Mouse (Mus musculus): Measurements from ENCODE around the gene Rnf146. TPM values are rescaled to one million over a fixed set of nuclear protein-coding genes. Genes with fewer than 3 reads are reported as not detected.

Gene Rnf146
- polyA plus RNA-seq (2015; fragmentation: Nextera tagmentation; extraction: Ambion mirVana) = 32.8 and 34.9 TPM in 2 replicates

DNA sequence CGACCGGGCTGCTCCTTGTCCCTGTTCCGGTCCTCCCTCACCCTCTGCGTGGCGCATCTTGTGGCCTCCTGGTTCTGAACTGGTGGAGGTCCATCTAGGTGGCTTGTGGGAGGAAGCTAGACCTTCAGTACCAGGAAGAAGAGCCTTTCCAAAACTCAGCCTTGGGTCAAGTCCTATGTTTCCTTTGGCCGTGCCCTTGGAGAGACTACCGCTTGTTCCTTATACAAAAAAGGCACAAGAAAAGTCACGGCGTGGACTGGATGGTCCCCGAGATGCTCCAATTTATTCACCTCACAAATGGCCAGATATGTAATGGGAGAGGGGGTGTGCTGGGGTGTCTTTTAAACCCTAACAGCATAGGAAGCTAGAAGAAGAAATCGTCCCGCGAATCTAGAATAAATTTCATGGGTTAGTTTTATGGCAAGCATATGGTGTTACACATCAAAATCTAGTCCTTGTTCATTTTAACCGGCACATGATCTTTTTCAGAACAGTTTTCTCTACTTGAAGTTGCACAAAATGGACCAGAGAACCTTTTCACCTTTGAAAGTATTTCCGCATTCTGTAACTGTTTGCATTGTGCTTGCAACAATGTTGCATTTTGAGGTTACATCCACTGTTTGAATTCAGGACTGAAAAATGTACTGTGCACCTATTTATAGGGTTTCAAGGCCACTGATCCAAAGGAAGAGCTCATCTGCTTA lies at the start of gene Rnf146:
Rnf146 (minus strand) TSS at position 246 of the 704 bp plus-strand sequence.

DNA sequence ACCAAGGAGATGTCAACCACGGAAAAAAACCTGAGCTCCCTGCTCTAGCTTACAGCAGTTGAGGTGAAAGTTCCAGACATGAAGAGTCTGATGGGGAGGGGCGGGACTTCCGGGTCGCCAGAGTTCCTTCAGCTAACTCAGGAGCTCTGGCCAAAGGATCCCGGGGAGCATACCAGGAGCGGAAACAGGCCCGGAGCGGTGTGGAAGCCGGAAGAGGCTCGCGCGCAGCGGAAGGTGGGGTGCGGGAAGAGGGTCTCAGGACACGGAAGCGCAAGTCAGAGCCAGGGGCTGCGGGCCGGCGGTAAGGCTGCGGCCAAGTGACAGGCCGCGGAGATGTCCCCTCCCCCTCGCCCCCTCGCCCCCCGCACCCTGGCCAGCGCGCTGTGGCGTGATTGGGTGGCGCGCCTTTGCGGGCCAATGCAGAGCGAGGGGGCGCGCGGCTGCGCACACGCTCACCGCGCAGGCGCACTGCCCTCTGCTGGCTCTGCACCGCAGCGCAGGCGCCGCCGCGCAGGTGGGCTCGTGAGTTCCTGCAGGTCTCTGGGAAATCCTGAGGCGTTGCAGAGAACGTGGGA lies 49.1 kb downstream of the Rnf146 start, which contains the start of gene Echdc1:
Echdc1 (plus strand) TSS at position 103 of the 575 bp plus-strand sequence.

Other genes with a start within 250 kb of the Rnf146 start
- 15.7 and 20.9 TPM in 2 replicates for gene Soga3, start 218.6 kb downstream of the Rnf146 start, polyA plus RNA-seq (2015; fragmentation: Nextera tagmentation; extraction: Ambion mirVana)
- 0.80 and 1.1 TPM in 2 replicates for gene Gm49353, start 163.5 kb downstream of the Rnf146 start, polyA plus RNA-seq (2015; fragmentation: Nextera tagmentation; extraction: Ambion mirVana)
- 0.81 and 2.7 TPM in 2 replicates for gene 9330159F19Rik, start 150.8 kb downstream of the Rnf146 start, polyA plus RNA-seq (2015; fragmentation: Nextera tagmentation; extraction: Ambion mirVana)
- gene Echdc1, start 49.3 kb downstream of the Rnf146 start, polyA plus RNA-seq (2015; fragmentation: Nextera tagmentation; extraction: Ambion mirVana) = 15.7 and 22.0 TPM in 2 replicates
- 30.0 and 77.6 TPM in 2 replicates for gene Rspo3, start 173.4 kb upstream of the Rnf146 start, polyA plus RNA-seq (2015; fragmentation: Nextera tagmentation; extraction: Ambion mirVana)